Mouse (Mus musculus) retina, postnatal 1 day (tissue): ENCODE measurements around the gene Cypt12.

ENCODE experiments used
- DNase-seq: peaks from one replicate; pipeline ENCODE4 v3.0.0-alpha.2; 2012

Cypt12 gene

GRCm38 (mm10) chr3:17948299-17948698 is at the start of gene Cypt12:
Gene Cypt12, plus strand, starts transcription at chr3:17948410.
- no peak for DNase-seq

- no peak for DNase-seq
Measured at GRCm38 (mm10) chr3:17913796-17914195, 34.4 kb upstream of the Cypt12 start.

- DNase-seq = no peak
Measured at GRCm38 (mm10) chr3:17940206-17940605, 8.0 kb upstream of the Cypt12 start.
